Mouse (Mus musculus) G1E (cell line): ENCODE measurements around the gene Nrp2.

Source experiments
- CTCF ChIP-seq: IDR thresholded peaks from 2 replicates; pipeline ENCODE4 v1.5.1; 2012; ENCODE audit warnings: low read depth, low read length, inconsistent platforms, mixed read lengths
- POLR2AphosphoS5 ChIP-seq: IDR thresholded peaks from 2 replicates; pipeline ENCODE4 v1.6.1; 2012; ENCODE audit warnings: low read depth, low read length, inconsistent platforms; ENCODE audit not compliant: insufficient replicate concordance
- TAL1 ChIP-seq: conservative IDR thresholded peaks from 2 replicates; pipeline ENCODE4 v1.6.1; 2012; ENCODE audit warnings: low read depth, low read length, inconsistent platforms, mixed read lengths

DNA sequence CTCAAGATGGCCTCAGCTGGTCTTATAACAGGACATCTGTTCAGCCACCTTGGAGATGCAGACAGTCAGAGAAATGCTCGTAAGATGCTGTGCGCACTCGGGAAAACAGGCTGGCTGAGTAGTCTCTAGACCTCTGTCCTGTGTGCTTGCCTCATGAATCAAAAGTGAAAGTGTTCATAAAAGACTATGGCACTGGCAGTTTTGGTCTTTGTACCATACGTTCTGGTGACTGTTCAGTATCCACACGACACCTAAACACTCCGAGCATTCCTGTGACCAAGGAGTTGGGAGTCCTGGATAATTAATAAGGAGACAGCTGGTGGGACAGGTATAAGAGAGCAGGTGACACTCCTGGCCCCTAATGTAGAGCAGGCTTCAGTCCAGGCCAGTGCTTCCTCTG, 16.7 kb downstream of the Nrp2 start:
- TF ChIP-seq CTCF (no peak), TAL1 (no peak), POLR2AphosphoS5 (no peak)
